Mouse (Mus musculus) neural tube, embryonic 15.5 days (tissue): ENCODE results near the gene Ccdc146. TPM values are rescaled to one million over a fixed set of nuclear protein-coding genes. Genes with fewer than 3 reads are reported as not detected.

Experiments
- ATAC-seq: fragments of 200-750 bp; cut with Nextera tagmentation; 2 replicates; pipeline ENCODE4 v1.8.0; 2017; ENCODE audit warnings: mild to moderate bottlenecking, moderate TSS enrichment, moderate library complexity; ENCODE audit not compliant: low FRiP score
- H3K27ac ChIP-seq: fragments of 300-500 bp; sonication (generic); replicated peaks from 2 replicates; pipeline ENCODE4 v1.5.1; 2015; ENCODE audit warnings: mild to moderate bottlenecking, inconsistent platforms
- H3K27me3 ChIP-seq: fragments of 300-500 bp; sonication (generic); replicated peaks from 2 replicates; pipeline ENCODE4 v1.6.1; 2015; ENCODE audit warnings: inconsistent platforms
- H3K36me3 ChIP-seq: fragments of 300-500 bp; sonication (generic); 2 replicates; pipeline ENCODE4 v1.6.1; 2015; ENCODE audit warnings: inconsistent platforms
- H3K4me1 ChIP-seq: fragments of 300-500 bp; sonication (generic); 2 replicates; pipeline ENCODE4 v1.6.1; 2015; ENCODE audit warnings: inconsistent platforms
- H3K4me2 ChIP-seq: fragments of 300-500 bp; sonication (generic); 2 replicates; pipeline ENCODE4 v1.6.1; 2015; ENCODE audit warnings: inconsistent platforms, mild to moderate bottlenecking, moderate library complexity
- H3K4me3 ChIP-seq: fragments of 300-500 bp; sonication (generic); replicated peaks from 2 replicates; pipeline ENCODE4 v1.5.1; 2015; ENCODE audit warnings: mild to moderate bottlenecking, inconsistent platforms
- H3K9ac ChIP-seq: fragments of 300-500 bp; sonication (generic); replicated peaks from 2 replicates; pipeline ENCODE4 v1.6.1; 2015; ENCODE audit warnings: mild to moderate bottlenecking, inconsistent platforms
- H3K9me3 ChIP-seq: fragments of 300-500 bp; sonication (generic); replicated peaks from 2 replicates; pipeline ENCODE4 v1.6.1; 2016; ENCODE audit warnings: inconsistent platforms
- WGBS: fragments of 180-500 bp; shearing (Covaris S2); methylation state at CpG from one replicate; pipeline ENCODE4 v1.1.7; 2015; ENCODE audit warnings: mixed read lengths; 5-methylcytosine and 5-hydroxymethylcytosine counted together
- polyA plus RNA-seq: library from polyadenylated mRNA; unstranded; fragments of >200 nt; fragmentation: Nextera tagmentation; extraction: Ambion mirVana; gene quantifications from 2 replicates; pipeline ENCODE4 v1.2.1, GENCODE M21; 2015

The Ccdc146 gene
- polyA plus RNA-seq, 1 experiment from 2014 or later: 0.49 TPM

DNA sequence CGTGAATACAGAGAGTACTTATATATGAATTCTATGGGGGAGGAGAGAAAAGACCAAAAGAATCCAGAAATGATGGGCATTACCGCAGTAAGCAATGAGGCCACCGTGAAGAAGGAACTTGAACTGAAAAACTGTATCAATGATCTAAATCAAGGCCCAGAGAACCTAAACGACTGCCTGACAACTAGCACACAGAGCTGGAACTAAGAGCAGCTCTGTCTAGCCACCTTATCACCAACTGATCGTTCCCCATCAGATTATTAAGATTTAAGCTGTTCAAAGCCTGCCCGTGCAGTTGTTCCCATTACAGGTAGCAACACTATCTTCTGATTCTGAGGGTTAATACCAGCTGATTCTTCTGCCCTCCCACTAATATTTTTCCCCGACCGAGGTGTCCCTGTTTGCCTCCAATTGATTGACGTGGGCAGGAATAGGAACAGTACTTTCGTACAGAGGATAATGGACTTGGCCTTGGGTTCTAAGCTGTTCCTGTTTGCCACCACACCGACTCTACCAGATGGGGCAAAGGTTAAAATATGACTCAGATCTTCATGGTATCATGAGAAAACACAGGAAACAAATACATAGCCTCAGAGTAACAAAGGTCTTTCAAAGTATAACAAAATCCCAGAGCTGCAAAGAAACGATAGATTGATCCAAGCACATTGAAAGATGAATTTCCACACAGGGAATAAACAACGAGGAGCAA is 40.1 kb downstream of the Ccdc146 start:
- no peaks in the 10 kb centered on the region for H3K4me1 ChIP-seq
- H3K36me3 ChIP-seq: no peaks in the 10 kb centered on the region
- no peak overlapping the region for H3K9ac ChIP-seq
- WGBS: 83% methylated on average over 13 of the region's 13 CpGs
- ATAC-seq: no peak
- H3K4me3 ChIP-seq: no peak overlapping the region
- H3K9me3 ChIP-seq: no peaks in the 10 kb centered on the region
- H3K4me2 ChIP-seq: no peak overlapping the region
- no peak overlapping the region for H3K27ac ChIP-seq
- no peaks in the 10 kb centered on the region for H3K27me3 ChIP-seq

DNA sequence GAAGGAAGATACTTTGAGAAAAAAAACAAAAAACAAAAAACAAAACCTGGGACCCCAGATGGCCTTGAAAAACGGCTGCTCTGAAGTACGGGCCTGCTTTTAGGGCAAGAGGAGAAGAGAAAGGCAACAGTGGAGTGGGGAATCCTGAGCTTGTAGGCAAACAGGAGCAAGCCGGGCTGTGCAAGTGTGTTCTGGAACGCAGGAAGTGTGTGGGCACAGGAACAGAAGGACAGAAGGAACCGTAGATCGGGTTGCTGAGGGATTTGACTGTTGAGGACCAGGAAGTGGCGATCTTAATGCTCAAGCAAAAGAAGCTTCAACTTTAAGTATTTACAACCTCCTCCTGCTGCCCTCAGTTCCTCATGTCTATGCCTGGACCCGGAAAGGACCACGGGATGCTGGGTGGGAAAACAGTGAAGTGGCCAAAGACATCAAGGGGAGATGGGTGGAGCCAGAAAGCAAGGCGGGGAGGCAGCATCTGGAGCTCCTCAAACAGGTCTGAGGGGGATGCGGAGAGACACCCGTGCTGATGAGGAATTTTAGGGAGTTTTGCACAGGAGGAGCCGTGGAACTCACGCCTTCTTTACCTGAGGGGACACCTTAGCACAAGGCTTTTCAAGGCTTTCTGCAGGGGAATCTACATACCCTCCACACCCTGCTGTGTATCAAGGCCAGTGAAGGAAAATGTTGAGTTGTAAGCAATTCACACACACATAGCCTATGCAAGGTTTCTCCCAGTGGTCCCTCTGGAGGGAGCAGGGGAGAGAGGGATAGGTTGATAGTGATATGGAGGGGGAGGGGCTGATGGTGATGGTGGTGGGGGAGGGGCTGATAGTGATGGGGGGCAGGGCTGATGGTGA is 40.9 kb downstream of the Ccdc146 start:
- no peaks in the 10 kb centered on the region for H3K27me3 ChIP-seq
- H3K36me3 ChIP-seq: no peaks in the 10 kb centered on the region
- H3K4me1 ChIP-seq: no peaks in the 10 kb centered on the region
- WGBS: 51% methylated on average over 14 of the region's 14 CpGs
- H3K27ac ChIP-seq: no peak overlapping the region
- no peak overlapping the region for H3K4me2 ChIP-seq
- H3K9ac ChIP-seq: no peak overlapping the region
- no peaks in the 10 kb centered on the region for H3K9me3 ChIP-seq
- ATAC-seq: no peak
- no peak overlapping the region for H3K4me3 ChIP-seq

- no peaks in the 10 kb centered on the region for H3K9me3 ChIP-seq
- H3K36me3 ChIP-seq: no peaks in the 10 kb centered on the region
- WGBS: 72% methylated on average over 6 of the region's 6 CpGs
- no peaks in the 10 kb centered on the region for H3K4me1 ChIP-seq
- ATAC-seq: no peak
- H3K27me3 ChIP-seq: no peaks in the 10 kb centered on the region
- H3K4me3 ChIP-seq: no peak overlapping the region
- H3K9ac ChIP-seq: no peak overlapping the region
- H3K27ac ChIP-seq: no peak overlapping the region
- no peak overlapping the region for H3K4me2 ChIP-seq
These were observed 41.8 kb downstream of the Ccdc146 start for GRCm38 (mm10) chr5:21382678-21383077.

- Histone ChIP-seq H3K27me3 (no peaks in the 10 kb centered on the region), H3K9ac (no peak overlapping the region), H3K9me3 (no peaks in the 10 kb centered on the region), H3K27ac (no peak overlapping the region), H3K4me2 (no peak overlapping the region), H3K4me3 (no peak overlapping the region), H3K36me3 (no peaks in the 10 kb centered on the region), H3K4me1 (no peaks in the 10 kb centered on the region)
- WGBS: 40% methylated on average over 6 of the region's 6 CpGs
- no peak for ATAC-seq
These were observed 42.5 kb downstream of the Ccdc146 start for GRCm38 (mm10) chr5:21381986-21382385.

DNA sequence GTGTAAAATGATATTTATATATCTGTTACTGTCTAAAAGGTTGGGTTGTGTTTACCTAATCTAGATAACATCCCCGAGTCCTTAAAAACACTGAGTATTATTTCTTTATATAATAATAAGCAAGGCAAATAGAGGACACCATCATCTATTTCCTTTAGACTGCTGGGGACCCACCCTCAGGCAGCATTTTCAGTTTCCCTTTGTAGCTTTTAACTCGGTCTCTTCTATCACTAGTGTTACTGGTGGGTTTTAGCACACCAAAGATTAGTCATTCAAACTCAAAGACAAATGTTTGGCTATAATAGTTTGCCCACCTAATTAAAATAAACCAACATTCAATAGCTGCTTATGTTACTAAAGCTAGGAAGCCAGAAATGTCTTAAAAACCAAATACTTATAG is 46.1 kb downstream of the Ccdc146 start:
- no peaks in the 10 kb centered on the region for H3K27me3 ChIP-seq
- WGBS: 89% methylated on average over 2 of the region's 2 CpGs

GRCm38 (mm10) chr5:21376935-21377334 is 47.5 kb downstream of the Ccdc146 start:
- Histone ChIP-seq H3K27ac (no peak overlapping the region), H3K4me1 (peaks cover 10% of the 10 kb centered on the region), H3K27me3 (no peaks in the 10 kb centered on the region), H3K9me3 (no peaks in the 10 kb centered on the region), H3K9ac (no peak overlapping the region), H3K4me3 (no peak overlapping the region), H3K4me2 (no peak overlapping the region), H3K36me3 (no peaks in the 10 kb centered on the region)
- WGBS: 75% methylated on average over 4 of the region's 4 CpGs
- ATAC-seq: no peak

More for the DNA sequence above, 46.1 kb downstream of the Ccdc146 start:
- no peaks in the 10 kb centered on the region for H3K4me1 ChIP-seq
- H3K36me3 ChIP-seq: no peaks in the 10 kb centered on the region
- no peak overlapping the region for H3K9ac ChIP-seq
- no peak overlapping the region for H3K27ac ChIP-seq
- H3K4me2 ChIP-seq: no peak overlapping the region
- H3K9me3 ChIP-seq: no peaks in the 10 kb centered on the region
- no peak for ATAC-seq
- no peak overlapping the region for H3K4me3 ChIP-seq

GRCm38 (mm10) chr5:21373180-21373518 is 51.3 kb downstream of the Ccdc146 start:
- peaks cover 11% of the 10 kb centered on the region for H3K4me1 ChIP-seq
- no peaks in the 10 kb centered on the region; the same call in 1 of the 2 replicates for H3K27me3 ChIP-seq
- WGBS: 63% methylated on average over 7 of the region's 7 CpGs
- peak overlapping the region; percentile 97 for H3K4me2 ChIP-seq
- H3K36me3 ChIP-seq: no peaks in the 10 kb centered on the region
- no peaks in the 10 kb centered on the region for H3K9me3 ChIP-seq
- no peak for ATAC-seq
- no peak overlapping the region for H3K27ac ChIP-seq
- no peak overlapping the region for H3K9ac ChIP-seq
- H3K4me3 ChIP-seq: peak overlapping the region; percentile 50

DNA sequence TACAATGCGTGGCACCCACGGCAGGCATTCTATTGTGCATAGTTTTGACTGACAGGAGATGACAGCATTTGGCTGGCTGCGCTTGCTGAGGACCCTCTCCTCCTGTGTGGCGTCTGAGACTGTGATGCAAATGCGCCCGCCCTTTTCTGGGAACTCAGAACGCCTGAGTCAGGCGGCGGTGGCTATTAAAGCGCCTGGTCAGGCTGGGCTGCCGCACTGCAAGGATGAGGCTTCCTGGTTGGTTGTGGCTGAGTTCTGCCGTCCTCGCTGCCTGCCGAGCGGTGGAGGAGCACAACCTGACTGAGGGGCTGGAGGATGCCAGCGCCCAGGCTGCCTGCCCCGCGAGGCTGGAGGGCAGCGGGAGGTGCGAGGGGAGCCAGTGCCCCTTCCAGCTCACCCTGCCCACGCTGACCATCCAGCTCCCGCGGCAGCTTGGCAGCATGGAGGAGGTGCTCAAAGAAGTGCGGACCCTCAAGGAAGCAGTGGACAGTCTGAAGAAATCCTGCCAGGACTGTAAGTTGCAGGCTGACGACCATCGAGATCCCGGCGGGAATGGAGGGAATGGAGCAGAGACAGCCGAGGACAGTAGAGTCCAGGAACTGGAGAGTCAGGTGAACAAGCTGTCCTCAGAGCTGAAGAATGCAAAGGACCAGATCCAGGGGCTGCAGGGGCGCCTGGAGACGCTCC is 51.8 kb downstream of the Ccdc146 start, which contains the start of gene Fgl2:
Gene Fgl2 (plus strand): TSS at position 150 of the 687 bp plus-strand sequence.
- H3K4me1 ChIP-seq: peaks cover 11% of the 10 kb centered on the region
- peak within 1 kb of the TSS; percentile 1; the same call in 1 of the 2 replicates for H3K27ac ChIP-seq
- peak within 1 kb of the TSS; percentile 97 for H3K4me2 ChIP-seq
- H3K9me3 ChIP-seq: no peaks in the 10 kb centered on the region
- peak; percentile 93 for ATAC-seq
- 6% methylated on average over 31 of the region's 31 CpGs for WGBS
- peak within 1 kb of the TSS; percentile 50 for H3K4me3 ChIP-seq
- H3K36me3 ChIP-seq: no peaks in the 10 kb centered on the region
- H3K9ac ChIP-seq: peak within 1 kb of the TSS; percentile 64
- H3K27me3 ChIP-seq: no peaks in the 10 kb centered on the region; the same call in 1 of the 2 replicates

GRCm38 (mm10) chr5:21371920-21372319 is 52.6 kb downstream of the Ccdc146 start:
- no peaks in the 10 kb centered on the region for H3K36me3 ChIP-seq
- no peaks in the 10 kb centered on the region for H3K9me3 ChIP-seq
- H3K27me3 ChIP-seq: no peaks in the 10 kb centered on the region; the same call in 1 of the 2 replicates
- peak; percentile 77 for ATAC-seq
- 31% methylated on average over 5 of the region's 5 CpGs for WGBS
- H3K4me3 ChIP-seq: peak overlapping the region; percentile 50
- peaks cover 11% of the 10 kb centered on the region for H3K4me1 ChIP-seq
- no peak overlapping the region for H3K27ac ChIP-seq
- H3K4me2 ChIP-seq: peak overlapping the region; percentile 97
- peak overlapping the region; percentile 64; the same call in 1 of the 2 replicates for H3K9ac ChIP-seq

DNA sequence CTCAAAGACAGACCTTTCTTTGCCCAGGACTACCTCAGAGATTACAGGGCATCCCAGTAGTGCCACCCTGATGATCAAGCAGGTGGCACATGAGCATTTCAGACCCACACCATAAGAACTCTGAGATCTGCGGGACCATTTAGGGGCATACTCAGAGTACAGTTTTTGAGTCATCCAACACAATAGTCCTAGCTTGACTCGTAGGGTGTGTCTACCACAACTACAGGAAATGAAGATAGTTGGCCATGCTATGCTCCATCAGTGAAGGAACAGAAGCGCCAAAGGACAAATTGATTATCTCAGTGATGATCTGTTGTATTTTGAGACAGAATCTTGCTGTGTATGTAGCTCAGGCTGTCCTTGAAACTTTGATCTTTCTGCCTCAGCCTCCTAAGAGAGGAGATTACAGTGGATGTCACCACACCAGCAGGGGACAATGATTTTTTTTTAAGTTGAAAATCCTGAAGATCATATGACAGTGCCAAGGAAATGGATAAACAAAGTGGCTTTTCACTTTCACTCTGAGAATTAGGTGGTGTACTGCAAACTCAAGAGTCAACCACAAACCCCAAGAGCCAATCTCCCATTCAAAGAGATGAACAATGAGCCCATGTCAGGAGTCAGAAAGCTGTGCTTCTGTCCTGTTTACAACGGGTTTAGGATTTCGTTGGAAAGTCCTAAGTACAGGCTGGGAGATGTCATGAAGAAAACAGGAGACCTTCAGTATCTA is 54.1 kb downstream of the Ccdc146 start:
- no peak overlapping the region for H3K4me3 ChIP-seq
- H3K9me3 ChIP-seq: no peaks in the 10 kb centered on the region
- 89% methylated on average over 5 of the region's 5 CpGs for WGBS
- no peaks in the 10 kb centered on the region; the same call in 1 of the 2 replicates for H3K27me3 ChIP-seq
- H3K9ac ChIP-seq: no peak overlapping the region
- no peaks in the 10 kb centered on the region for H3K36me3 ChIP-seq
- no peak overlapping the region for H3K4me2 ChIP-seq
- no peak for ATAC-seq
- peaks cover 11% of the 10 kb centered on the region for H3K4me1 ChIP-seq
- H3K27ac ChIP-seq: no peak overlapping the region

DNA sequence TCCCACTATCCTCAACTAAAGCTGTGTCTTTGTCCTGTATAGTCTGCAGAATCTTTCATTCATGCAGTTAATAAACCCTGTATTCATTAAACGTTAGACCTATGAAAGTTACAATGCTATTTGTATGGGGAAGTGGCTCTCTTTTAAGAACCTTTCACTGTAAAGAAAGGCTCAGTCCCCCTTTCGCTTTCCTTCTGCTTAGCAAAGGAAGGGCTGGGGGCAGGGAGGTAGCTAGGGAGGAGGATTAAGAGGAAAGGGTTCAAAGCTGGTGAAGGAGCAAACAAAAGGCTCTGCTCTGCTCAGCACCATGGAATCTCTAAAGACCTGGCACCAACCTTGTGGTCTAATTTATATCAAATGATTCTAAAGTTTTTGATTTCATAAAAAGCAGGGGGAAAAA is 57.0 kb downstream of the Ccdc146 start:
- no peak for ATAC-seq
- 47% methylated on average over 2 of the region's 2 CpGs for WGBS
- no peak overlapping the region for H3K4me2 ChIP-seq

More for the DNA sequence above, 57.0 kb downstream of the Ccdc146 start:
- Histone ChIP-seq H3K27me3 (no peaks in the 10 kb centered on the region; the same call in 1 of the 2 replicates), H3K9me3 (no peaks in the 10 kb centered on the region), H3K36me3 (no peaks in the 10 kb centered on the region), H3K4me1 (peaks cover 7% of the 10 kb centered on the region), H3K9ac (no peak overlapping the region), H3K27ac (no peak overlapping the region), H3K4me3 (no peak overlapping the region)
